Mouse (Mus musculus): Measurements from ENCODE around the gene Zbtb12. TPM values are rescaled to one million over a fixed set of nuclear protein-coding genes. Genes with fewer than 3 reads are reported as not detected.
A peak's percentile ranks its signal among the peaks of the same experiment; 100 is the strongest.

Zbtb12 gene
- polyA plus RNA-seq, 1 experiment from 2014 or later, result 16.3 TPM

DNA sequence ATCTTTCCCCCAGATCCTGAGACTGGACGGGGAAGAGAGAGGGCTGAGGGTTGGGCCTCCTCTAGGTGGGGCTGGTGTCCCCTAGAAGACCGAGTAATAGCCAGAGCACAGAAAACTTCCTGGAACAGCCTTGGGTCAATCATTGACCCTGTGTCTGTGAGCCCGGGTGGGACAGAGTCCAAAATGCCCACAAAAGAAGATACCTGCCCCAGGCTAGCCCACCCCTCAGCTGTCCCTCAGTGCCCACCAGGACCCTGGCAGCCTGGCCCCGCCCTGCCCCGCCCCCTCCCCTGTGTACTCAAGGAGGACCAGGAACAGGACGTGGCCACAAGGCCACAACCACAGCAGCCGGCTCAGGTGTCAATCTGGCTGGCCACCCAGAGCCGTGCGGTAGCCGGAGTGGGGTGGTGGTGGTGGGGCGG, 36.1 kb downstream of the Zbtb12 start:
- 24% methylated on average over 11 of the region's 11 CpGs for WGBS
- Histone ChIP-seq H3K9me3 (no peaks in the 10 kb centered on the region), H3K27ac (no peak overlapping the region), H3K36me3 (peaks cover 38% of the 10 kb centered on the region), H3K4me1 (replicated peaks) (no peaks in the 10 kb centered on the region), H3K4me2 (replicated peaks) (no peak overlapping the region), H3K9ac (replicated peaks) (peak overlapping the region; percentile 32; the same call in 1 of the 2 replicates), H3K27me3 (no peaks in the 10 kb centered on the region), H3K4me3 (replicated peaks) (no peak overlapping the region)
- ATAC-seq, result no peak

DNA sequence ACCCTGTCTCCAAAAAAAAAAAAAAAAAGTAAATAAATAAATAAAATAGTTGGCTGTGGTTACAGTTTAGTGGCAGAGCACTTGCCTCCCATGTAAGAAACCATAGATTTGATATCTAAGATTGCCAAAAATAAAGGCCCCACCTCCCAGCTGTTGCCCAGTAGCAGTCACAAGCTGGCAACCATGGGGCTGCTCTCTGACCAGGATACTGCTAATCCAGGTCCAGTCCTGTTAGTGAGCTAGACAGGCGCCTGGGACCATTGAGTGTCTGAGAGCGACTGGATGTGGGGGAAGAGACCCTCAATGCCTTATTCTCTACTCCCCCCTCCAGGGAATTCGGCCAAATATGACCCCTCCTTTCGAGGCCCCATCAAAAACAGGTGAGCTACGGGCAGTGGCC, 37.0 kb downstream of the Zbtb12 start:
- 83% methylated on average over 5 of the region's 5 CpGs for WGBS
- H3K4me3 ChIP-seq (replicated peaks), result no peak overlapping the region

DNA sequence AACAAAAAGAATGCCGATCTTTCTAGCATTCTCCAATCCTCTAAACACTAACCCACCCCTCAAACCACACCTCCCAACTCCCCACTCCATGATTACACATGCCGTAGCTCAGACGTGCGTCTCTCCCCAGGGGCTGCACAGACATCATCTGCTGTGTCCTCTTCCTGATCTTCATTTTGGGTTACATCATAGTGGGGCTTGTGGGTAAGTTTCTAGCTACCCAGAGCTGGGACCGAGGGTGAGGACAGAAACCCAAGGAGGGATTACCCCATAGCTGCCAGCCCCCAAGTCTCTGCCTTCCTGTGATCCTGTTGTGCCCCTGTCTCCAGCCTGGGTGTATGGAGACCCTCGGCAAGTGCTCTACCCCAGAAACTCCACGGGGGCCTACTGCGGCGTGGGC, 37.9 kb downstream of the Zbtb12 start:
- WGBS, result 84% methylated on average over 9 of the region's 9 CpGs
- Histone ChIP-seq H3K4me3 (replicated peaks) (no peak overlapping the region), H3K4me1 (replicated peaks) (no peaks in the 10 kb centered on the region), H3K36me3 (peaks cover 20% of the 10 kb centered on the region), H3K4me2 (replicated peaks) (no peak overlapping the region), H3K27ac (no peak overlapping the region), H3K9ac (replicated peaks) (no peak overlapping the region), H3K9me3 (no peaks in the 10 kb centered on the region), H3K27me3 (no peaks in the 10 kb centered on the region)
- no peak for ATAC-seq

More for the DNA sequence above, 37.0 kb downstream of the Zbtb12 start:
- H3K4me1 ChIP-seq (replicated peaks), result no peaks in the 10 kb centered on the region
- H3K27ac ChIP-seq, result no peak overlapping the region
- H3K27me3 ChIP-seq, result no peaks in the 10 kb centered on the region
- ATAC-seq, result no peak
- no peaks in the 10 kb centered on the region for H3K9me3 ChIP-seq
- H3K4me2 ChIP-seq (replicated peaks), result no peak overlapping the region
- no peak overlapping the region for H3K9ac ChIP-seq (replicated peaks)
- peaks cover 29% of the 10 kb centered on the region for H3K36me3 ChIP-seq

DNA sequence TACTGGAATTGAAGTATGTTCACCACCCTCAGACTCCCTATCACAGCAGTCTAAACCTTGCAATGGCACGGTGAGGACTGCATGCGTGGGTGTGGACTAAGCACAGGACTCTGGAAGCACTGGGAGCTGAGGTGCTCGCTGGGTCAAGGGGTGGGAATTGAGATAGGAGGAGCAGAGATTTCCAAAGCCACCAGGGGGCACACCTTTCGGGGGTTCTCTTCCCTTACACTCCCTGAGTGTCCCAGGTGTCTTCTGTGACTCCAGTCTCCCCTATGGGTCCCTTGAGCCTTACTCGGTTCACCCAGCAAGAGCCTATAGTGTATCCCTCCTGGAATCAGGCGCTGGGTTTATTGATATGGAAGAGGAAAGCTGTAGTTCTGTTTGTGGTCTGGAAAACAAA, 43.7 kb downstream of the Zbtb12 start:
- Histone ChIP-seq H3K27ac (no peak overlapping the region), H3K9me3 (no peaks in the 10 kb centered on the region), H3K4me1 (replicated peaks) (no peaks in the 10 kb centered on the region), H3K9ac (replicated peaks) (no peak overlapping the region; the same call in 1 of the 2 replicates), H3K36me3 (no peaks in the 10 kb centered on the region), H3K27me3 (no peaks in the 10 kb centered on the region), H3K4me3 (replicated peaks) (no peak overlapping the region), H3K4me2 (replicated peaks) (no peak overlapping the region)
- ATAC-seq, result no peak
- WGBS, result 48% methylated on average over 6 of the region's 6 CpGs

DNA sequence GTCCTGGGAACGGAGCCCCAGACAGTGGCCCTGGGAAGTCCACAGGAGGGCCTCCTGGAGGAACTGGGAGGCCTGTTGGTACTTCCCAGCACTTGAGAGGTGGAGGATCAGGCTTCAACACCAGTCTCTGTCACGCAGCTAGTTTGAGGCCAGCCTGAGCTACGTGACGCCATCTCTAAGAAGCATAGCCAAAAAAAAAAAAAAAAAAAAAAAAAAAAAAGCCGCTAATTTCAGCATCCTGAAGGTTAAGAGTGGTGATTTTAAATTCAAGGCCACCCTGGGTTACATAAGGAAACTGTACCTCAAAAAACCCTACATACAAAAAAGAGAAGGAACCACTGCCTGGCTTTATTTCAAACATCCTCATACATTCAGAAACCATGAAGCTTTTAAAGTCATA, 45.0 kb downstream of the Zbtb12 start:
- H3K9ac ChIP-seq (replicated peaks), result no peak overlapping the region
- H3K36me3 ChIP-seq, result no peaks in the 10 kb centered on the region
- H3K27ac ChIP-seq, result no peak overlapping the region
- no peak overlapping the region for H3K4me2 ChIP-seq (replicated peaks)
- H3K27me3 ChIP-seq, result no peaks in the 10 kb centered on the region
- H3K4me1 ChIP-seq (replicated peaks), result no peaks in the 10 kb centered on the region
- no peaks in the 10 kb centered on the region for H3K9me3 ChIP-seq
- ATAC-seq, result no peak
- WGBS, result 70% methylated on average over 5 of the region's 5 CpGs
- no peak overlapping the region for H3K4me3 ChIP-seq (replicated peaks)

DNA sequence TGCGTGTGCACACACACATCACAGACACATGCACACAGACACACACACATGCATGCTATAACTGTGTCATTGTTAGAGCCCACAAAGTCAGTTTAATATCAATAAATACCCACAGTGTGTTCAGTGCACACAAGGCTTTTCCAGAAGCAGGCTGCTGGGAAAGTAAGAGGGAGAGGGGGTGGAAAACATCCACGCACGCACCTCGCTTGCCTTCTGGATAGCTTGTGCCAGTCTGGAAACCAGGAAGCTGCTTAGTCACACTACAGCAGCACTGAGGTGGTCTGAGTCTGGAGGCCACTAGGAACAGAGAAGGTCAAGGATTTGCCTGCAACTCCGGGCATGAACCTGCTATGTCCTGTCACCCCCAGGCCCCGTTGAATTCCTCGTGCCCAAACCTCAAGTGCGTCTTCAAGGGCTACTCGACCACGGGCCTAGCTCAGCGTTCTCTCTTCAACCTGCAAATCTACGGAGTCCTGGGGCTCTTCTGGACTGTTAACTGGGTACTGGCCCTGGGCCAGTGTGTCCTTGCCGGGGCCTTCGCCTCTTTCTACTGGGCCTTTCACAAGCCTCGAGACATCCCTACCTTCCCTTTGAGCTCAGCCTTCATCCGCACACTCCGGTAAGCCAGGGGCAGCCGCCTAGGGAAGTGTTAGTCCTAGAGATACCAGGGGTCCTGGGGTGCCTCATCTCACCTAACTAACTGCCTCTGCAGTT, 48.2 kb downstream of the Zbtb12 start:
- Histone ChIP-seq H3K4me1 (replicated peaks) (peaks cover 12% of the 10 kb centered on the region), H3K27ac (no peak overlapping the region), H3K9me3 (no peaks in the 10 kb centered on the region), H3K9ac (replicated peaks) (no peak overlapping the region), H3K27me3 (no peaks in the 10 kb centered on the region), H3K4me3 (replicated peaks) (no peak overlapping the region), H3K4me2 (replicated peaks) (no peak overlapping the region), H3K36me3 (no peaks in the 10 kb centered on the region)
- WGBS, result 85% methylated on average over 18 of the region's 18 CpGs
- no peak for ATAC-seq

DNA sequence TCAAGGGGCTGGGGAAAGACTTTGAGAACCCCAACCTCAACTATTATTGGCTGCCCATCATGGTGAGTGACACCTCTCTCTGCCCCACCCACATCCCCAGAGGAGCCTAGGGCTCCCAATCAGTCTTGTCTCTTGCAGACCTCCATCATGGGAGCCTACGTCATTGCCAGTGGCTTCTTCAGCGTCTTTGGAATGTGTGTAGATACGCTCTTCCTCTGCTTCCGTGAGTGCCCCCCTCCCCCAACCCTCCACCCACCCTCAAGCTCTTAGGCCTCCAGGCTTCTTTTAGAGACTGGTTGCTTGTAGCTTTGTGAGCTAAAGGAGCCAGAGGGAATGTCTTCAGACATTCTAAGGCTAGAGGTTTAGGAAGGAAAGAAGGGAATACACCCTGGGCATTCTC, 49.6 kb downstream of the Zbtb12 start:
- H3K36me3 ChIP-seq, result peaks cover 3% of the 10 kb centered on the region; the same call in 1 of the 2 replicates
- ATAC-seq, result no peak
- peaks cover 13% of the 10 kb centered on the region for H3K4me1 ChIP-seq (replicated peaks)
- no peak overlapping the region for H3K4me3 ChIP-seq (replicated peaks)
- H3K27ac ChIP-seq, result no peak overlapping the region
- WGBS, result 81% methylated on average over 4 of the region's 4 CpGs
- H3K9me3 ChIP-seq, result no peaks in the 10 kb centered on the region
- H3K4me2 ChIP-seq (replicated peaks), result no peak overlapping the region
- H3K9ac ChIP-seq (replicated peaks), result no peak overlapping the region
- no peaks in the 10 kb centered on the region for H3K27me3 ChIP-seq

DNA sequence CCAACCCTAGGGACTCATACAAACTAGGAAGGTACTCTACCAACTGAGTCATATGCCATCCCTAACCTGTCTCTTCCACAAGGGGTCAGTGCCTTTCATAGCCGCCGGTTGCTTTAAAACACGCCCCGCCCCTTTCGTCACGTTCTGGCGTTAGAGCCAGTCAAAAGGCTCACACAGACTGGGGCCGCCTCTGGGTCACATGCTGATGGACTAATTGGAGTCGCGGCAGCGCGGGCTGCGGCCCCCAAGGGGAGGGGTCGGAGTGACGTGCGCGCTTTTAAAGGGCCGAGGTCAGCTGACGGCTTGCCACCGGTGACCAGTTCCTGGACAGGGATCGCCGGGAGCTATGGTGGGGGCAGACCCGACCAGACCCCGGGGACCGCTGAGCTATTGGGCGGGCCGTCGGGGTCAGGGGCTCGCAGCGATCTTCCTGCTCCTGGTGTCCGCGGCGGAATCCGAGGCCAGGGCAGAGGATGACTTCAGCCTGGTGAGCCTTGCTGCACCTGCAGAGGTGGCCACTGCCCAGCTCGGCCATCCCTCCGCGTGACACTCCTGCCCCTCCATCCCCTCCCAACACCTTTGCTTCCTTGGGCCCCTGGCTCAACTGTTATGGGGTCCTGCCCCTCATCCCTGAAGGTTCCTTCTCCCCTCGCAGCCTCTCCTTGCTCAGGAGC, 51.9 kb downstream of the Zbtb12 start, which contains the start of gene Neu1:
Gene Neu1, plus strand, starts transcription at position 193 of the 674 bp plus-strand sequence.
- H3K4me3 ChIP-seq (replicated peaks), result peak within 1 kb of the TSS; percentile 63
- ATAC-seq, result peak; percentile 98
- H3K9me3 ChIP-seq, result no peaks in the 10 kb centered on the region
- H3K27me3 ChIP-seq, result no peaks in the 10 kb centered on the region
- H3K9ac ChIP-seq (replicated peaks), result peak within 1 kb of the TSS; percentile 81
- peaks cover 13% of the 10 kb centered on the region for H3K4me1 ChIP-seq (replicated peaks)
- peaks cover 18% of the 10 kb centered on the region for H3K36me3 ChIP-seq
- H3K27ac ChIP-seq, result peak within 1 kb of the TSS; percentile 52
- whole genome bisulfite sequencing, result 0% methylated on average over 38 of the region's 38 CpGs
- peak within 1 kb of the TSS; percentile 94 for H3K4me2 ChIP-seq (replicated peaks)

DNA sequence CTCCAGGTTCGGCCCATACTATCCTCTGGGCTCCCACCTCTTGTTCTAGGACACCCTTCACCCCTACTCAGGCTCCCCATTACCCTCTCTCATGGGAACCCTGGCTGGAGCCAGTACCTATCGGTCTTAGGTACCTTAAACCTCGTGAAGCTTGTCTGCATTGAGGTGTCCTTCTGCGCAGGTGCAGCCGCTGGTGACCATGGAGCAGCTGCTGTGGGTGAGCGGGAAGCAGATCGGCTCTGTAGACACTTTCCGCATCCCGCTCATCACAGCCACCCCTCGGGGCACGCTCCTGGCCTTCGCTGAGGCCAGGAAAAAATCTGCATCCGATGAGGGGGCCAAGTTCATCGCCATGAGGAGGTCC, 52.4 kb downstream of the Zbtb12 start:
- 7% methylated on average over 14 of the region's 14 CpGs for WGBS
- Histone ChIP-seq H3K4me2 (replicated peaks) (peak overlapping the region; percentile 94), H3K27me3 (no peaks in the 10 kb centered on the region), H3K36me3 (peaks cover 18% of the 10 kb centered on the region), H3K27ac (peak overlapping the region; percentile 52), H3K9me3 (no peaks in the 10 kb centered on the region), H3K4me1 (replicated peaks) (peaks cover 13% of the 10 kb centered on the region), H3K4me3 (replicated peaks) (peak overlapping the region; percentile 63), H3K9ac (replicated peaks) (peak overlapping the region; percentile 81)
- ATAC-seq, result no peak

DNA sequence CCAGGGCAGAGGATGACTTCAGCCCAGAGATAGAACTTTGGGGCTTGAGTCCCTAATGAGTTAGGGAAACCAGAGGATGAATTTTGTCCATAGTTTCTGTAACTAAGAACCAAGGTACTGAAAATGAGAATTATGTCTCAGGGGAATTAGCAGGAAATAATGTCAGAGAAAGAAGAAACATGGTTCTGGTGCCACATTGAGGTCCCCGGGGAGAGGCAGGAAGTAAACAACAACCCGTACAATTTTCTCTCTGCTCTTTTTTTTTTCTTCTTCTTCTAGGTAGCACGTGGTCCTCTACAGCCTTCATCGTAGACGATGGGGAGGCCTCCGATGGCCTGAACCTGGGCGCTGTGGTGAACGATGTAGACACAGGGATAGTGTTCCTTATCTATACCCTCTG, 53.0 kb downstream of the Zbtb12 start:
- no peaks in the 10 kb centered on the region for H3K27me3 ChIP-seq
- no peaks in the 10 kb centered on the region for H3K9me3 ChIP-seq
- peaks cover 13% of the 10 kb centered on the region for H3K4me1 ChIP-seq (replicated peaks)
- peaks cover 18% of the 10 kb centered on the region for H3K36me3 ChIP-seq
- WGBS, result 93% methylated on average over 8 of the region's 8 CpGs
- H3K9ac ChIP-seq (replicated peaks), result peak overlapping the region; percentile 81
- H3K4me2 ChIP-seq (replicated peaks), result peak overlapping the region; percentile 94
- peak overlapping the region; percentile 63 for H3K4me3 ChIP-seq (replicated peaks)
- no peak overlapping the region for H3K27ac ChIP-seq
- no peak for ATAC-seq

DNA sequence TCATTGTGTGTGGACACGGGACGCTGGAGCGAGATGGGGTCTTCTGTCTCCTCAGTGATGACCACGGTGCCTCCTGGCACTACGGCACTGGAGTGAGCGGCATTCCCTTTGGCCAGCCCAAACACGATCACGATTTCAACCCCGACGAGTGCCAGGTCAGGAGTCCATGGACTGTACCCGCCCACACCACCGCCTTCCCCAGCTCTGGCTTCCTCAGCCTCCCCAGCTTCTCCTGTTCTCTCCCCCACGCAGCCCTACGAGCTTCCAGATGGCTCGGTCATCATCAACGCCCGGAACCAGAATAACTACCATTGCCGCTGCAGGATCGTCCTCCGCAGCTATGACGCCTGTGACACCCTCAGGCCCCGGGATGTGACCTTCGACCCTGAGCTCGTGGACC, 54.7 kb downstream of the Zbtb12 start:
- ATAC-seq, result no peak
- Histone ChIP-seq H3K4me3 (replicated peaks) (no peak overlapping the region), H3K9me3 (no peaks in the 10 kb centered on the region), H3K36me3 (peaks cover 21% of the 10 kb centered on the region), H3K9ac (replicated peaks) (no peak overlapping the region), H3K4me1 (replicated peaks) (peaks cover 13% of the 10 kb centered on the region), H3K4me2 (replicated peaks) (no peak overlapping the region), H3K27me3 (no peaks in the 10 kb centered on the region), H3K27ac (no peak overlapping the region)
- WGBS, result 68% methylated on average over 24 of the region's 24 CpGs

DNA sequence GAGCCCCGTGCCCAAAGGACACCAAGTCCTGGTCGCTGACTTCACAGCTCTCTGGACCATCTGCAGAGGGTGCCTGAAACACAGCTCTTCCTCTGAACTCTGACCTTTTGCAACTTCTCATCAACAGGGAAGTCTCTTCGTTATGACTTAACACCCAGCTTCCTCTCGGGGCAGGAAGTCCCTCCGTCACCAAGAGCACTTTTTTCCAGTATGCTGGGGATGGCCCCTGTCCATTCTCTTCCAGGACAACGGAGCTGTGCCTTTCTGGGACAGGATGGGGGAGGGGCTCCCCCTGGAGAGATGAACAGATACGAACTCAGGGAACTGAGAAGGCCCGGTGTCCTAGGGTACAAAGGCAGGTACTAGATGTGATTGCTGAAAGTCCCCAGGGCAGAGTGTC, 55.5 kb downstream of the Zbtb12 start:
- H3K4me2 ChIP-seq (replicated peaks), result no peak overlapping the region
- H3K27me3 ChIP-seq, result no peaks in the 10 kb centered on the region
- no peak for ATAC-seq
- 62% methylated on average over 8 of the region's 8 CpGs for WGBS
- no peak overlapping the region for H3K9ac ChIP-seq (replicated peaks)
- no peak overlapping the region for H3K27ac ChIP-seq
- peaks cover 21% of the 10 kb centered on the region for H3K36me3 ChIP-seq
- no peaks in the 10 kb centered on the region for H3K9me3 ChIP-seq
- no peak overlapping the region for H3K4me3 ChIP-seq (replicated peaks)
- peaks cover 13% of the 10 kb centered on the region for H3K4me1 ChIP-seq (replicated peaks)

Data from midbrain, embryonic 13.5 days (tissue).